Mouse (Mus musculus): ENCODE results near the gene Abcc5.
"Not testable (repeated sequence)": the region's sequence is repeated elsewhere in the genome, so short reads cannot be mapped to it uniquely, and the experiment has no call there.

Gene Abcc5

GRCm38 (mm10) chr16:20422938-20423730, 3.1 kb downstream of the Abcc5 start:
- DNase-seq: no peak

GRCm38 (mm10) chr16:20418054-20418453, 8.1 kb downstream of the Abcc5 start:
- no peak for DNase-seq

GRCm38 (mm10) chr16:20416262-20416661, 9.9 kb downstream of the Abcc5 start:
- DNase-seq: no peak

GRCm38 (mm10) chr16:20415804-20416203, 10.4 kb downstream of the Abcc5 start:
- no peak for DNase-seq

GRCm38 (mm10) chr16:20415211-20415610, 11.0 kb downstream of the Abcc5 start:
- no peak for DNase-seq

- no peak for DNase-seq
Observed at GRCm38 (mm10) chr16:20413870-20414331, 12.3 kb downstream of the Abcc5 start.

- DNase-seq: no peak
Observed at GRCm38 (mm10) chr16:20411958-20412570, 14.1 kb downstream of the Abcc5 start.

GRCm38 (mm10) chr16:20405335-20405734, 20.9 kb downstream of the Abcc5 start:
- no peak for DNase-seq

GRCm38 (mm10) chr16:20403327-20403726, 22.9 kb downstream of the Abcc5 start:
- DNase-seq: no peak

GRCm38 (mm10) chr16:20401592-20401991, 24.6 kb downstream of the Abcc5 start:
- peak in 1 of 2 experiments; percentile 25 for DNase-seq

GRCm38 (mm10) chr16:20400707-20401591, 25.2 kb downstream of the Abcc5 start:
- peak; percentile 34 to 45 for DNase-seq

GRCm38 (mm10) chr16:20396851-20397250, 29.3 kb downstream of the Abcc5 start:
- no peak for DNase-seq

- DNase-seq: no peak
Observed at GRCm38 (mm10) chr16:20395216-20395907, 30.8 kb downstream of the Abcc5 start.

- no peak for DNase-seq
Observed at GRCm38 (mm10) chr16:20391753-20392152, 34.4 kb downstream of the Abcc5 start.

GRCm38 (mm10) chr16:20390233-20390632, 36.0 kb downstream of the Abcc5 start:
- no peak for DNase-seq

- no peak for DNase-seq
Observed at GRCm38 (mm10) chr16:20381031-20381430, 45.2 kb downstream of the Abcc5 start.

GRCm38 (mm10) chr16:20375341-20375740, 50.9 kb downstream of the Abcc5 start:
- no peak for DNase-seq

- no peak for DNase-seq
Observed at GRCm38 (mm10) chr16:20371731-20372130, 54.5 kb downstream of the Abcc5 start.

- DNase-seq: no peak
Observed at GRCm38 (mm10) chr16:20368221-20368620, 58.0 kb downstream of the Abcc5 start.

GRCm38 (mm10) chr16:20362121-20362520, 64.1 kb downstream of the Abcc5 start:
- no peak for DNase-seq

GRCm38 (mm10) chr16:20361496-20361895, 64.7 kb downstream of the Abcc5 start:
- DNase-seq: not testable (repeated sequence)

- no peak for DNase-seq
Observed at GRCm38 (mm10) chr16:20359643-20360295, 66.4 kb downstream of the Abcc5 start.

Measured in cerebellum, adult 18-20 months (tissue).